Mouse (Mus musculus) brain, embryonic 14.5 days (tissue): ENCODE measurements at regions not wholly inside any gene's neighbourhood (a gene's known extent, or its start where the extent isn't known, plus 50 kb on each side); places are given as distances from the start of the nearest gene placed in this dataset.

Experiments used
- CTCF ChIP-seq: fragments of 200-500 bp; IDR thresholded peaks from 2 replicates; pipeline ENCODE4 v1.5.1; 2012; ENCODE audit warnings: inconsistent platforms, mild to moderate bottlenecking, moderate library complexity, borderline replicate concordance; ENCODE audit not compliant: insufficient read depth, insufficient read length; ENCODE audit errors: extremely low read depth
- POLR2A ChIP-seq: fragments of 200-500 bp; IDR thresholded peaks from 2 replicates; pipeline ENCODE4 v1.6.1; 2012; ENCODE audit warnings: mild to moderate bottlenecking, inconsistent platforms, borderline replicate concordance; ENCODE audit not compliant: poor library complexity, insufficient read depth, insufficient read length, severe bottlenecking; ENCODE audit errors: extremely low read depth

GRCm38 (mm10) chr3:149295257-149295831, 305.0 kb upstream of the Adgrl2 start:
- TF ChIP-seq CTCF = no peak
- no peak for TF ChIP-seq POLR2A
